Mouse (Mus musculus) ovary, postnatal 36 days (tissue): ENCODE measurements around the gene Vwce.

ENCODE experiments used
- DNase-seq: peaks from one replicate; pipeline ENCODE4 v3.0.0; 2022; ENCODE audit warnings: low spot score, mixed read lengths

Gene Vwce

DNA sequence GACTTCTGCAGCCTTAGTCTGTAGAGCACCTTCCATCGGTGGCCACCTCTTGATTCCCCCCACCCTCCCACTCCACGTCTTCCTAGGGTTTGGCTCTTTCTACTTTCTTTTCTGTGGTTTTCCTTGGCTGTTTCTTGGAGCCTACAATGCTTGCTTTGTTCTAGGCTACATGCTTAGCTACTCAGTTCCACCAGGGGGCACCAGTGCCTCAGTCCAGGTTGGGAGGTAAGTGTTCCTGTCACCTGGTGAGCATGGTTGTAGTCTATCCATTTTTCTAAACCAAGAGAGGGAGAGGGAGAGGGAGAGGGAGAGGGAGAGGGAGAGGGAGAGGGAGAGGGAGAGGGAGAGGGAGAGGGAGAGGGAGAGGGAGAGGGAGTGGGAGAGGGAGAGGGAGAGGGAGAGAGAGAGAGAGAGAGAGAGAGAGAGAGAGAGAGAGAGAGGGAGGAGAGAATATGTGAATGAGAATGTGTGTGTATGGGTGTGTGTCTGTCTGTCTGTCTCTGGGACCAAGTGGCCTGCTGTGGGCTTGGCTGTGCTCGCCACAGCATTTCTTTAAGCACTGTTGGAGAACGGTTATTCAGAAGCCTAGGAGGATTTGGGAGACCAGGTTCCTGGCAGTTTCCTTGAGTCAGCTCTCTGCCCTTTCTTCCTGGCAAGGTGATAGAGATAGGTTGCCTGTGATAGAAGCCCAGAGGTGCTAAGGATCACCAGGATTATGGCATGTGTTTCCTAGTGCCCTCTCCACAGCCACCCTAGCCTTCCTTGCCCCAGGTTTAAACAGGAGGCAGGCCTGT lies 80.9 kb downstream of the Vwce start:
- DNase-seq, result peak; percentile 57

DNA sequence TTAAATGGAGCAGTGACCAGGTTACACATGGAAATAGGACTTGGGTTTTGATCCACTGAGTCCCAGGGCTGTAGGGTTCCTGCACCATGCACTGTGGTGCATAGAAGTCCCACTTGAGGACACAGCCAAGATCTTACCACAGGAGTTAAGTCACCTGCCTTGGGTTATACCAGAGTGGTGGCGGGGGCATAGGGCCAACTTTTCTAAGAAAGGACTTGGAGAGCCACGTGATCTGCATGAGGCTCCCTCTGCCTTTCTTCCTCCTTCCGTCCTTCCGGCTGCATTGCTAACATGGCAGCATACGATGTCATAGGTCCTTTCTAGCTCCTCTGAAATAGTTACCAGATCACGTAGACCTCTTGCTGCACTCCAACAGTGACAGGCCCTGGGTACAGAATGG lies 81.5 kb downstream of the Vwce start:
- no peak for DNase-seq
